Mouse (Mus musculus): ENCODE measurements around the gene Hhat.

DNA sequence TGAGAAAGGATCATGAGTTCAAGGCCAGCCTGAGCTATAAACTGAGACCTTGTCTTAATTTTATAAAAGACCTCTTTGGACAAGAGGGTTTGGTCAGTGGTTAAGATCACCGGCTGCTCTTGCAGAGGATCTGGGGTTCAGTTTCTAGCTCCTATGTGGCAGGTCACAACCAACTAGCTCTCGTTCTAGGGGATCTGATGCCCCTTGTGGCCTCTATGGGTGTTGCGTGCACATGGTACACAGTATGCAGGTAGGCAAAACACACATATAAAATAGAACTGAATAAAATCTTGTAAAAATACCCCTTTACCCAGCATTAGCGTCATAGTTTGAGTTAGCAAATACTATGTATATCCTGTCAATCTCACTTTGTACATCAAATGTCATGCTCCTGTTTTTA lies 19.4 kb upstream of the Hhat start:
- TF ChIP-seq TAL1 (IDR thresholded peaks at IDR 0.05; ENCODE audit: low read length) (no peak), GATA1 (IDR thresholded peaks at IDR 0.05; ENCODE audit: low read length) (no peak)

Data from erythroblast, embryonic 14.5 days (primary cell).